Mouse (Mus musculus): ENCODE data around the gene Dbr1.
"Not testable (repeated sequence)": the region's sequence is repeated elsewhere in the genome, so short reads cannot be mapped to it uniquely, and the experiment has no call there.

Dbr1 gene

GRCm38 (mm10) chr9:99575677-99576480, at the start of gene Dbr1:
Gene Dbr1 (plus strand): TSS chr9:99575799.
- DNase-seq = peak; percentile 91

GRCm38 (mm10) chr9:99531865-99532264, 43.7 kb upstream of the Dbr1 start:
- no peak for DNase-seq

- no peak for DNase-seq
Observed at GRCm38 (mm10) chr9:99546259-99546658, 29.3 kb upstream of the Dbr1 start.

GRCm38 (mm10) chr9:99552068-99552467, 23.5 kb upstream of the Dbr1 start:
- DNase-seq = no peak

- DNase-seq = no peak
Observed at GRCm38 (mm10) chr9:99553049-99553448, 22.6 kb upstream of the Dbr1 start.

GRCm38 (mm10) chr9:99554052-99554451, 21.5 kb upstream of the Dbr1 start:
- DNase-seq = no peak

- no peak for DNase-seq
Observed at GRCm38 (mm10) chr9:99555253-99555652, 20.3 kb upstream of the Dbr1 start.

- peak; percentile 57 for DNase-seq
Observed at GRCm38 (mm10) chr9:99557580-99558300, 17.9 kb upstream of the Dbr1 start.

- no peak for DNase-seq
Observed at GRCm38 (mm10) chr9:99558824-99559556, 16.6 kb upstream of the Dbr1 start.

- DNase-seq = no peak
Observed at GRCm38 (mm10) chr9:99559557-99559904, 16.1 kb upstream of the Dbr1 start.

- no peak for DNase-seq
Observed at GRCm38 (mm10) chr9:99560389-99560788, 15.2 kb upstream of the Dbr1 start.

- DNase-seq = peak; percentile 77
Observed at GRCm38 (mm10) chr9:99563714-99564113, 11.9 kb upstream of the Dbr1 start.

GRCm38 (mm10) chr9:99568023-99568346, 7.6 kb upstream of the Dbr1 start:
- no peak for DNase-seq

- DNase-seq = peak; percentile 93
Observed at GRCm38 (mm10) chr9:99568347-99569070, 7.1 kb upstream of the Dbr1 start, which contains the start of gene Armc8. Gene Armc8 (minus strand): TSS chr9:99568899.

GRCm38 (mm10) chr9:99569071-99569397, 6.6 kb upstream of the Dbr1 start:
- DNase-seq = no peak

GRCm38 (mm10) chr9:99580655-99581054, 5.1 kb downstream of the Dbr1 start:
- peak; percentile 22 for DNase-seq

- peak; percentile 66 for DNase-seq
Observed at GRCm38 (mm10) chr9:99587505-99588202, 12.1 kb downstream of the Dbr1 start.

- no peak for DNase-seq
Observed at GRCm38 (mm10) chr9:99591144-99591543, 15.5 kb downstream of the Dbr1 start.

- not testable (repeated sequence) for DNase-seq
Observed at GRCm38 (mm10) chr9:99599127-99599526, 23.5 kb downstream of the Dbr1 start.

GRCm38 (mm10) chr9:99603566-99603965, 28.0 kb downstream of the Dbr1 start:
- DNase-seq = no peak

GRCm38 (mm10) chr9:99612202-99612601, 36.6 kb downstream of the Dbr1 start, which contains the start of gene A4gnt:
Gene A4gnt (plus strand): TSS chr9:99612502.
- DNase-seq = no peak

GRCm38 (mm10) chr9:99619688-99620087, 44.1 kb downstream of the Dbr1 start:
- no peak for DNase-seq
